In genomic region chr3:56379500-56379899, GRCm38 (mm10) we compare ENCODE assay signal across 31 mouse cellular contexts.
DNase-seq lines count a peak whose midpoint lies in the region; ATAC-seq and TF ChIP-seq lines count a peak whose summit lies in the region.
"Had no signal": no experiment of that assay in that cellular context is flagged by ENCODE, and none has a peak within 500 bp of the region (broad histone marks: within the 10 kb centered on the region; RNA-seq: fewer than 3 reads in every experiment).

No protein-coding gene starts in this region.

- DNase-seq in frontal cortex, postnatal 36 days (ENCODE audit: low spot score in 2 of 2), result no peak
- DNase-seq in layer of hippocampus, adult 18-20 months (ENCODE audit: low spot score in 2 of 2), result peak; percentile 5 to 42
- no peak for DNase-seq in layer of hippocampus, adult 2 months (ENCODE audit: low spot score in 2 of 2)
- DNase-seq in gastrocnemius, postnatal 10 days, result no peak
- DNase-seq: adrenal gland, postnatal 14 days; cerebellum, adult 2 months; cerebellum, postnatal 14 days; gastrocnemius, postnatal 25 days; heart, adult 11 months; kidney, adult 9 months; kidney, postnatal 4 days; layer of hippocampus, postnatal 36 days; liver, embryonic 13.5 days; lung, adult 18-20 months; lung, postnatal 4 days; retina, postnatal 1 day; right cerebral cortex, postnatal 14 days; thymus, postnatal 14 days had no signal

- no peaks in the 10 kb centered on the region for H3K9me3 ChIP-seq in forebrain, embryonic 16.5 days (ENCODE audit: control insufficient read depth, low read length)
- H3K9me3 ChIP-seq: heart, embryonic 10.5 days; intestine, embryonic 15.5 days; limb, embryonic 10.5 days; limb, embryonic 15.5 days; liver, embryonic 13.5 days; megakaryocyte, embryonic 14.5 days; midbrain, embryonic 12.5 days had no signal

- WGBS in forebrain, embryonic 16.5 days, result 34% methylated on average over 3 of the region's 3 CpGs

- H3K36me3 ChIP-seq in forebrain, embryonic 16.5 days (ENCODE audit: control insufficient read depth, insufficient read depth), result no peaks in the 10 kb centered on the region
- H3K36me3 ChIP-seq: heart, embryonic 10.5 days; heart, embryonic 15.5 days; intestine, embryonic 15.5 days; limb, embryonic 10.5 days; limb, embryonic 15.5 days; liver, embryonic 13.5 days; midbrain, embryonic 12.5 days had no signal

- no peak overlapping the region for H3K27ac ChIP-seq in layer of hippocampus, adult 2 months
- H3K27ac ChIP-seq in embryonic fibroblast, embryonic 13.5 days (ENCODE audit: insufficient read depth, low read length), result peak overlapping the region; percentile 80
- no peak overlapping the region for H3K27ac ChIP-seq in forebrain, embryonic 16.5 days (ENCODE audit: low read length)
- H3K27ac ChIP-seq: heart, embryonic 10.5 days; heart, embryonic 15.5 days; hindbrain, postnatal 0 days; intestine, embryonic 15.5 days; limb, embryonic 10.5 days; limb, embryonic 15.5 days; liver, embryonic 13.5 days; midbrain, embryonic 12.5 days had no signal

- no peak for TF ChIP-seq CTCF in layer of hippocampus, adult 2 months (conservative IDR thresholded peaks at IDR 0.05)
- TF ChIP-seq CTCF in embryonic fibroblast, embryonic 13.5 days (IDR thresholded peaks at IDR 0.05; ENCODE audit: borderline replicate concordance, insufficient read depth, low read length), result no peak

- H3K27me3 ChIP-seq in forebrain, embryonic 16.5 days (replicated peaks; ENCODE audit: control insufficient read depth, insufficient read depth, low read length), result no peaks in the 10 kb centered on the region
- H3K27me3 ChIP-seq: heart, embryonic 15.5 days; intestine, embryonic 15.5 days; limb, embryonic 15.5 days; liver, embryonic 13.5 days; megakaryocyte, embryonic 14.5 days; midbrain, embryonic 12.5 days had no signal

- no peak for TF ChIP-seq POLR2A in embryonic fibroblast, embryonic 13.5 days (IDR thresholded peaks at IDR 0.05; ENCODE audit: low read depth, low read length)

- 0 out of 2 replicates have a peak, but pooled peaks have one; percentile 31 for ATAC-seq in frontal cortex, adult (ENCODE audit: low TSS enrichment)
- peak; percentile 87 for ATAC-seq in forebrain, embryonic 16.5 days
- ATAC-seq: CD4-positive, CD25-positive, alpha-beta regulatory T cell, adult 4 months; hindbrain, postnatal 0 days; intestine, embryonic 15.5 days; lung, postnatal 0 days had no signal

- no peak overlapping the region for H3K9ac ChIP-seq in forebrain, embryonic 16.5 days (replicated peaks; ENCODE audit: low read depth, low read length)
- H3K9ac ChIP-seq: heart, embryonic 15.5 days; intestine, embryonic 15.5 days; limb, embryonic 15.5 days; liver, embryonic 13.5 days; midbrain, embryonic 12.5 days had no signal

- H3K4me1 ChIP-seq in embryonic fibroblast, embryonic 13.5 days (ENCODE audit: control insufficient read depth, insufficient read depth, low read length), result no peaks in the 10 kb centered on the region; the same call in none of the 2 replicates
- no peaks in the 10 kb centered on the region for H3K4me1 ChIP-seq in forebrain, embryonic 16.5 days (replicated peaks; ENCODE audit: control insufficient read depth, insufficient read depth, low read length)
- H3K4me1 ChIP-seq: heart, embryonic 10.5 days; heart, embryonic 15.5 days; intestine, embryonic 15.5 days; limb, embryonic 15.5 days; liver, embryonic 13.5 days; megakaryocyte, embryonic 14.5 days; midbrain, embryonic 12.5 days had no signal

- no peak overlapping the region for H3K4me2 ChIP-seq in forebrain, embryonic 16.5 days (ENCODE audit: low read length)
- H3K4me2 ChIP-seq: heart, embryonic 15.5 days; intestine, embryonic 15.5 days; limb, embryonic 15.5 days; liver, embryonic 13.5 days; midbrain, embryonic 12.5 days had no signal

- H3K4me3 ChIP-seq in layer of hippocampus, adult 2 months, result no peak overlapping the region
- no peak overlapping the region for H3K4me3 ChIP-seq in embryonic fibroblast, embryonic 13.5 days (ENCODE audit: insufficient read depth, low read length)
- H3K4me3 ChIP-seq in forebrain, embryonic 16.5 days (replicated peaks; ENCODE audit: low read length), result no peak overlapping the region
- H3K4me3 ChIP-seq: heart, embryonic 10.5 days; heart, embryonic 15.5 days; intestine, embryonic 15.5 days; limb, embryonic 10.5 days; limb, embryonic 15.5 days; liver, embryonic 13.5 days; megakaryocyte, embryonic 14.5 days; midbrain, embryonic 12.5 days had no signal

Comparison
In these comparisons a context has a peak if more than half of its experiments do, and no peak if none do; other contexts are left out.
1. DNase-seq: peak in layer of hippocampus, adult 18-20 months (2 of 2); none in frontal cortex, postnatal 36 days (0 of 2), layer of hippocampus, adult 2 months (0 of 2) and gastrocnemius, postnatal 10 days (single experiment).